In genomic region chr10:67003009-67003742, GRCm38 (mm10) we compare ENCODE assay signal across 7 mouse cellular contexts.
A peak's percentile ranks its signal among the peaks of the same experiment; 100 is the strongest.
DNase-seq lines count a peak whose midpoint lies in the region; ATAC-seq lines count a peak whose summit lies in the region.

No protein-coding gene starts in this region.

- H3K4me1 ChIP-seq in forebrain, embryonic 13.5 days, result peaks cover 32% of the 10 kb centered on the region

- H3K27ac ChIP-seq in forebrain, embryonic 13.5 days, result peak overlapping the region; percentile 93

- no peaks in the 10 kb centered on the region for H3K27me3 ChIP-seq in forebrain, embryonic 13.5 days

- ATAC-seq in forebrain, embryonic 13.5 days, result peak; percentile 78

- intact Hi-C loops in heart, postnatal 14 days (cut with DNase I), result loop anchor here (1.0 to 5.0 kb wide), 3 partner anchors 54 to 184 kb away; no protein-coding TSS in a partner anchor

- H3K4me2 ChIP-seq in forebrain, embryonic 13.5 days, result peak overlapping the region; percentile 63

- H3K4me3 ChIP-seq in forebrain, embryonic 13.5 days, result peak overlapping the region; percentile 34

- H3K9ac ChIP-seq in forebrain, embryonic 13.5 days, result peak overlapping the region; percentile 50

- no peaks in the 10 kb centered on the region for H3K36me3 ChIP-seq in forebrain, embryonic 13.5 days (ENCODE audit: poor library complexity, severe bottlenecking)

- peak; percentile 97 for DNase-seq in ES-CJ7 (ENCODE audit: low read depth, low spot score)
- peak; percentile 57 for DNase-seq in adrenal gland, adult 2 months
- DNase-seq in heart, postnatal 14 days, result peak; percentile 70 to 77
- peak; percentile 41 to 56 for DNase-seq in kidney, postnatal 36 days
- peak; percentile 50 for DNase-seq in lung, postnatal 25 days (ENCODE audit: low spot score)
- peak; percentile 56 for DNase-seq in ovary, postnatal 36 days (ENCODE audit: low spot score)

- WGBS in forebrain, embryonic 13.5 days, result under 1% methylated on average over 25 of the region's 25 CpGs

- H3K9me3 ChIP-seq in forebrain, embryonic 13.5 days (replicated peaks), result no peaks in the 10 kb centered on the region

Comparison
In these comparisons a context has a peak if more than half of its experiments do, and no peak if none do; other contexts are left out.
1. Peak in every context shown above with its lines: DNase-seq, ATAC-seq, H3K4me3 ChIP-seq and H3K27ac ChIP-seq.